Mouse (Mus musculus) bone marrow, adult 2 months (tissue): ENCODE results near the gene Pla2g7.

Experiments
- CTCF ChIP-seq: fragments of 200-500 bp; IDR thresholded peaks from 2 replicates; pipeline ENCODE4 v1.5.1; 2011; ENCODE audit warnings: low read length, control low read depth; ENCODE audit not compliant: control insufficient read depth, insufficient read depth
- POLR2A ChIP-seq: fragments of 200-500 bp; IDR thresholded peaks from 2 replicates; pipeline ENCODE4 v1.6.1; 2011; ENCODE audit warnings: low read depth, mild to moderate bottlenecking, control low read depth, low read length, borderline replicate concordance; ENCODE audit not compliant: control insufficient read depth

GRCm38 (mm10) chr17:43520166-43520565 lies 47.7 kb upstream of the Pla2g7 start:
- TF ChIP-seq CTCF = no peak
- TF ChIP-seq POLR2A = no peak
